Mouse (Mus musculus) embryonic facial prominence, embryonic 11.5 days (tissue): ENCODE results near the gene Tnxb. TPM values are rescaled to one million over a fixed set of nuclear protein-coding genes. Genes with fewer than 3 reads are reported as not detected.
A peak's percentile ranks its signal among the peaks of the same experiment; 100 is the strongest.

Source experiments
- ATAC-seq: fragments of 200-750 bp; cut with Nextera tagmentation; replicated peaks from 2 replicates; pipeline ENCODE4 v1.8.0; 2017; ENCODE audit warnings: low read depth; ENCODE audit not compliant: insufficient number of reproducible peaks, low FRiP score, low TSS enrichment
- DNase-seq: peaks from one replicate; pipeline ENCODE4 v3.0.0-alpha.2; 2015; ENCODE audit warnings: low spot score
- H3K27ac ChIP-seq: fragments of 300-500 bp; sonication (generic); replicated peaks from 2 replicates; pipeline ENCODE4 v1.5.1; 2014; ENCODE audit warnings: mild to moderate bottlenecking, low read depth, low read length, control low read depth
- H3K27me3 ChIP-seq: fragments of 300-500 bp; sonication (generic); 2 replicates; pipeline ENCODE4 v1.6.1; 2014; ENCODE audit warnings: mild to moderate bottlenecking, low read length, moderate library complexity, mixed read lengths; ENCODE audit not compliant: control insufficient read depth, insufficient read depth
- H3K36me3 ChIP-seq: fragments of 300-500 bp; sonication (generic); replicated peaks from 2 replicates; pipeline ENCODE4 v1.6.1; 2014; ENCODE audit warnings: low read depth, mild to moderate bottlenecking, low read length, moderate library complexity, mixed read lengths; ENCODE audit not compliant: control insufficient read depth, insufficient read depth
- H3K4me1 ChIP-seq: fragments of 300-500 bp; sonication (generic); 2 replicates; pipeline ENCODE4 v1.6.1; 2014; ENCODE audit warnings: low read length, mixed read lengths; ENCODE audit not compliant: control insufficient read depth, insufficient read depth
- H3K4me2 ChIP-seq: fragments of 300-500 bp; sonication (generic); 2 replicates; pipeline ENCODE4 v1.6.1; 2014; ENCODE audit warnings: low read depth, mild to moderate bottlenecking, control low read depth, low read length, moderate library complexity
- H3K4me3 ChIP-seq: fragments of 300-500 bp; sonication (generic); 2 replicates; pipeline ENCODE4 v1.5.1; 2014; ENCODE audit warnings: low read depth, low read length, control low read depth
- H3K9ac ChIP-seq: fragments of 300-500 bp; sonication (generic); replicated peaks from 2 replicates; pipeline ENCODE4 v1.6.1; 2014; ENCODE audit warnings: mild to moderate bottlenecking, control low read depth, low read length
- H3K9me3 ChIP-seq: fragments of 300-500 bp; sonication (generic); replicated peaks from 2 replicates; pipeline ENCODE4 v1.6.1; 2016; ENCODE audit warnings: mild to moderate bottlenecking, low read length, inconsistent platforms, mixed read lengths; ENCODE audit not compliant: control insufficient read depth
- WGBS: fragments of 180-500 bp; shearing (Covaris S2); extraction: QIAGEN DNeasy Blood & Tissue Kit; methylation state at CpG from one replicate; pipeline ENCODE4 v1.1.7; 2014; 5-methylcytosine and 5-hydroxymethylcytosine counted together
- polyA plus RNA-seq: library from polyadenylated mRNA; unstranded; fragments of >200 nt; fragmentation: Nextera tagmentation; extraction: Ambion mirVana; gene quantifications from 2 replicates; pipeline ENCODE4 v1.2.1, GENCODE M21; 2014

Tnxb gene
- not detected in 2 replicates for polyA plus RNA-seq

DNA sequence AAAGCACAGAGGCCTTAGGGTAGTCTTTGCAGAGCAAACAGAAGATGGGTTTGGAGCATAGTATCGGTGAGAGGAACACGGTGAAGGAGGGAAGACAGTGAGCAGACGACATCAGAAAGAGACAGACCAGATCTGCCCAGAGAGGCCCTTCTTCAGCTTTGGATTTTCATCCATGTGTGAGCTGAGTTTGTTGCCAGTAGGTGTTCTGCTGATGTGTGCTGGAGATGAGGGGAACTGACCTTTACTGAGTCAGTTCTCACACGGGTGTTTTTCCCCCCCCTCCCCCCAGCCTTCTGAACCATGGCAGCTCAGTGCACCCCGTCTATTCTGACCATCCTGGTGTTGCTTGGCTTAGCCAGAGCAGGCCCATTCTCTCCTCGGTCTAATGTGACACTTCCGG, at the start of gene Tnxb:
Gene Tnxb, plus strand, starts transcription at position 301 of the 400 bp plus-strand sequence.
- peak within 1 kb of the TSS; percentile 18; the same call in 1 of the 2 replicates for H3K9ac ChIP-seq

DNA sequence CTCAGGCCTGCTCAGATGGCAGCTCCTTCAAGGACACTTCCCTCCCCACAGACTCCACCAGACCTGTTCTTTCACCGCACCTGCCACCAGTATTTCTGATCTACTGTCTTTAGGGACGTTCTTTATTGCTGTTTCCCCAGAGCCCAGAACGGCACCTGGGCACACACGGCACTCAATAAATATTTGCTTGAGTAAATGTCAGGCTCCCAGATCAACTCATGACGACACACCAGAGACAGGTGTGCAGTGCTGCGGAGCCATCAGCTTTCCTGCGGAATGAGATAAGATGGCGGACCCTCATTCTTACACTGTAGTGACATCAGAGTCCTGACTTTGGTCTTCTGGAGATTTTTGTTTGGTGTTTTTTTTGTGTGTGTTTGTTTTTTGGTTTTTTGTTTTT, 49.3 kb upstream of the Tnxb start:
- H3K27ac ChIP-seq: no peak overlapping the region
- H3K4me3 ChIP-seq: no peak overlapping the region
- 90% methylated on average over 8 of the region's 8 CpGs for WGBS
- no peak overlapping the region for H3K4me2 ChIP-seq
- no peak overlapping the region for H3K9ac ChIP-seq
- no peaks in the 10 kb centered on the region for H3K9me3 ChIP-seq
- no peaks in the 10 kb centered on the region for H3K27me3 ChIP-seq
- H3K36me3 ChIP-seq: no peaks in the 10 kb centered on the region
- ATAC-seq: no peak
- DNase-seq: no peak
- H3K4me1 ChIP-seq: no peaks in the 10 kb centered on the region

More for the DNA sequence above, at the start of gene Tnxb:
- Histone ChIP-seq H3K4me1 (peaks cover 9% of the 10 kb centered on the region), H3K4me2 (peak within 1 kb of the TSS; percentile 65), H3K27me3 (peaks cover 42% of the 10 kb centered on the region), H3K36me3 (no peaks in the 10 kb centered on the region), H3K9me3 (no peaks in the 10 kb centered on the region), H3K4me3 (peak within 1 kb of the TSS; percentile 29), H3K27ac (no peak within 1 kb of the TSS)
- ATAC-seq (no peak), DNase-seq (no peak)
- WGBS: 59% methylated on average over 7 of the region's 7 CpGs

GRCm38 (mm10) chr17:34623161-34623560, 47.2 kb upstream of the Tnxb start:
- WGBS: 80% methylated on average over 9 of the region's 9 CpGs

GRCm38 (mm10) chr17:34624981-34625380, 45.4 kb upstream of the Tnxb start:
- ATAC-seq: no peak
- H3K4me3 ChIP-seq: no peak overlapping the region

More at GRCm38 (mm10) chr17:34623161-34623560, 47.2 kb upstream of the Tnxb start:
- Histone ChIP-seq H3K4me3 (no peak overlapping the region), H3K9ac (no peak overlapping the region), H3K4me2 (no peak overlapping the region), H3K27ac (no peak overlapping the region), H3K36me3 (no peaks in the 10 kb centered on the region), H3K27me3 (no peaks in the 10 kb centered on the region), H3K4me1 (peaks cover 4% of the 10 kb centered on the region), H3K9me3 (no peaks in the 10 kb centered on the region)
- no peak for DNase-seq
- no peak for ATAC-seq

DNA sequence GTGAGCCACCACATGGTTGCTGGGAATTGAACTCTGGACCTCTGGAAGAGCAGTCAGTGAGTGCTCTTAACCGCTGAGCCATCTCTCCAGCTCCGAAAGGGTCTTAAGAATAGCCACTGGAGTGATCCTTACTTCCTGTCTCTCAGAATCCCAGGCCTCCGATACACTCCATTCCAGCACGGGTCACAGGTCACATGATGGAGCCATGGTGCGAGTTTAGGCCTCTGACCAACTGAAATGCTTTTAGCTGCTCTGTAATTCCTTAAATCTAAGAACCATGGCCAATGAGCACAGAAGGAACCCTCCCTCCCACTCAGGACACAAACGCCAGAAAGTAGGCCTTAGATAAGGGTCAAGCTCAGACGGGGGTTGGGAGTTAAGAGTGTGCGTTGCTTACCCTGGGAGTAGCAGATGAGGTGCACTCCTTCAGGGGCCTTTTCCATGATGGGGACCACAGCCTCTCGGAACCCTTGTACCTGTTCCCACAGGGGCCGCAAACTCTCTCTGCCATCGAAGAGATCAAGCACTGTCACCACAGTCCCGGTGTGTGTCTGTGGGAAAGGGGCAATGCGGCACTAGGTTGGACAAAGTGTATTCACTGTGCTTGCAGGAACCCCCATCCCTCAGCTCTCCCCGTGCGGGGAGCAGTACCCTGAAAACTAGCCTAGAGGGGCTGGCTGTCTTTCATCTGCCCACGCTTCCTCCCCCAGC, 44.1 kb upstream of the Tnxb start:
- H3K27me3 ChIP-seq: peaks cover 17% of the 10 kb centered on the region
- peaks cover 15% of the 10 kb centered on the region for H3K4me1 ChIP-seq
- H3K4me3 ChIP-seq: peak overlapping the region; percentile 53
- WGBS: 51% methylated on average over 16 of the region's 16 CpGs
- peak overlapping the region; percentile 92 for H3K4me2 ChIP-seq
- H3K9ac ChIP-seq: peak overlapping the region; percentile 74
- DNase-seq: no peak
- no peaks in the 10 kb centered on the region for H3K36me3 ChIP-seq
- H3K9me3 ChIP-seq: no peaks in the 10 kb centered on the region
- H3K27ac ChIP-seq: 0 out of 2 replicates have a peak overlapping the region, but pooled peaks have one; percentile 13
- ATAC-seq: no peak

More at GRCm38 (mm10) chr17:34624981-34625380, 45.4 kb upstream of the Tnxb start:
- no peak for DNase-seq
- Histone ChIP-seq H3K27me3 (peaks cover 5% of the 10 kb centered on the region), H3K27ac (no peak overlapping the region), H3K36me3 (no peaks in the 10 kb centered on the region), H3K4me1 (peaks cover 9% of the 10 kb centered on the region), H3K9me3 (no peaks in the 10 kb centered on the region), H3K9ac (no peak overlapping the region), H3K4me2 (no peak overlapping the region)
- 95% methylated on average over 3 of the region's 3 CpGs for WGBS

DNA sequence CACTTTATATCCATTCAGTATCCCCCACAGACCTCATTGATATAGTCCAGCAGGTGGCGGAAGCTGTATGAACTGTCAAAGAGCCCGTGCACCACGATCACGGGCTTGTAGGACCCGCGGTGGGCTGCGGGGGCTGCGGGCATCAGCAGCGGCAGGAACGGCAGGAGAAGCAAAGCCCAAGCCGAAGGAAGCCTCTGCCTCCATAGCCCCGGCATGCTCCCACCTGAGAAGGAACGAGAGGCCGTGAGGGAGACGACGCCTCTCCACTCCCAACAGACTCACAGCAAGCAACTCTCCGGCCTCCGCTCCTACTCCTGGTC, 43.6 kb upstream of the Tnxb start:
- Histone ChIP-seq H3K4me2 (peak overlapping the region; percentile 92), H3K9ac (peak overlapping the region; percentile 74), H3K4me3 (peak overlapping the region; percentile 53), H3K27ac (0 out of 2 replicates have a peak overlapping the region, but pooled peaks have one; percentile 13), H3K36me3 (no peaks in the 10 kb centered on the region), H3K27me3 (peaks cover 22% of the 10 kb centered on the region), H3K9me3 (no peaks in the 10 kb centered on the region), H3K4me1 (peaks cover 17% of the 10 kb centered on the region)
- DNase-seq: peak; percentile 70
- under 1% methylated on average over 18 of the region's 18 CpGs for WGBS
- ATAC-seq: peak; percentile 5; the same call in 1 of the 2 replicates

- peak; percentile 92 for DNase-seq
- H3K27ac ChIP-seq: peak overlapping the region; percentile 80
- H3K4me3 ChIP-seq: peak overlapping the region; percentile 53
- H3K36me3 ChIP-seq: no peaks in the 10 kb centered on the region
- peak overlapping the region; percentile 74 for H3K9ac ChIP-seq
- no peaks in the 10 kb centered on the region for H3K9me3 ChIP-seq
- H3K4me2 ChIP-seq: peak overlapping the region; percentile 92
- H3K4me1 ChIP-seq: peaks cover 18% of the 10 kb centered on the region
- H3K27me3 ChIP-seq: peaks cover 25% of the 10 kb centered on the region
- WGBS: under 1% methylated on average over 43 of the region's 45 CpGs
- peak; percentile 47 for ATAC-seq
Measured at GRCm38 (mm10) chr17:34627093-34627942, 43.0 kb upstream of the Tnxb start.
